Mouse (Mus musculus): ENCODE results near the gene Olfr1220. TPM values are rescaled to one million over a fixed set of nuclear protein-coding genes. Genes with fewer than 3 reads are reported as not detected.

The Olfr1220 gene
- not detected in 2 replicates for polyA plus RNA-seq (2014; fragmentation: Nextera tagmentation; extraction: Ambion mirVana)

- Histone ChIP-seq H3K9ac (ENCODE audit: low read length) (no peak within 1 kb of the TSS), H3K4me2 (ENCODE audit: low read depth, low read length, severe bottlenecking) (no peak within 1 kb of the TSS), H3K27me3 (ENCODE audit: control insufficient read depth, insufficient read depth, low read length) (no peaks in the 10 kb centered on the region), H3K36me3 (ENCODE audit: control insufficient read depth, insufficient read depth, low read length) (no peaks in the 10 kb centered on the region), H3K4me1 (replicated peaks; ENCODE audit: control insufficient read depth, insufficient read depth, low read length) (no peaks in the 10 kb centered on the region), H3K9me3 (ENCODE audit: control insufficient read depth, low read length) (no peaks in the 10 kb centered on the region), H3K27ac (ENCODE audit: low read depth, low read length) (no peak within 1 kb of the TSS), H3K4me3 (ENCODE audit: low read depth, low read length) (no peak within 1 kb of the TSS)
- ATAC-seq (replicated peaks; ENCODE audit: low FRiP score), result no peak
- WGBS, result 86% methylated on average over 3 of the region's 3 CpGs
- DNase-seq (ENCODE audit: low spot score), result no peak
Measured at GRCm38 (mm10) chr2:89106735-89107134, at the start of gene Olfr1220. Olfr1220 (minus strand) TSS chr2:89106835.

- 68% methylated on average over 1 of the region's 1 CpGs for WGBS
- no peak within 1 kb of the TSS for H3K4me3 ChIP-seq (ENCODE audit: low read depth, low read length)
- no peak within 1 kb of the TSS for H3K4me2 ChIP-seq (ENCODE audit: low read depth, low read length, severe bottlenecking)
- H3K36me3 ChIP-seq (ENCODE audit: control insufficient read depth, insufficient read depth, low read length), result no peaks in the 10 kb centered on the region
- ATAC-seq (replicated peaks; ENCODE audit: low FRiP score), result no peak
- H3K27me3 ChIP-seq (ENCODE audit: control insufficient read depth, insufficient read depth, low read length), result no peaks in the 10 kb centered on the region
- no peak for DNase-seq (ENCODE audit: low spot score)
- H3K27ac ChIP-seq (ENCODE audit: low read depth, low read length), result no peak within 1 kb of the TSS
- H3K9ac ChIP-seq (ENCODE audit: low read length), result no peak within 1 kb of the TSS
- no peaks in the 10 kb centered on the region for H3K4me1 ChIP-seq (replicated peaks; ENCODE audit: control insufficient read depth, insufficient read depth, low read length)
- no peaks in the 10 kb centered on the region for H3K9me3 ChIP-seq (ENCODE audit: control insufficient read depth, low read length)
Measured at GRCm38 (mm10) chr2:89151460-89151859, 44.8 kb upstream of the Olfr1220 start, which contains the start of gene Olfr1223. Olfr1223 (minus strand) TSS chr2:89151560.

- Histone ChIP-seq H3K9me3 (ENCODE audit: control insufficient read depth, low read length) (no peaks in the 10 kb centered on the region), H3K36me3 (ENCODE audit: control insufficient read depth, insufficient read depth, low read length) (no peaks in the 10 kb centered on the region), H3K9ac (ENCODE audit: low read length) (no peak within 1 kb of the TSS), H3K4me2 (ENCODE audit: low read depth, low read length, severe bottlenecking) (no peak within 1 kb of the TSS), H3K27ac (ENCODE audit: low read depth, low read length) (no peak within 1 kb of the TSS), H3K4me1 (replicated peaks; ENCODE audit: control insufficient read depth, insufficient read depth, low read length) (no peaks in the 10 kb centered on the region), H3K4me3 (ENCODE audit: low read depth, low read length) (no peak within 1 kb of the TSS), H3K27me3 (ENCODE audit: control insufficient read depth, insufficient read depth, low read length) (no peaks in the 10 kb centered on the region)
- ATAC-seq (replicated peaks; ENCODE audit: low FRiP score) (no peak), DNase-seq (ENCODE audit: low spot score) (no peak)
- WGBS, result 83% methylated on average over 3 of the region's 3 CpGs
Measured at GRCm38 (mm10) chr2:89132954-89133353, 26.3 kb upstream of the Olfr1220 start, which contains the start of gene Olfr1222. Olfr1222 (minus strand) TSS chr2:89133054.

GRCm38 (mm10) chr2:89117183-89117582, 10.5 kb upstream of the Olfr1220 start, which contains the start of gene Olfr1221:
Olfr1221 (minus strand) TSS chr2:89117283.
- Histone ChIP-seq H3K27me3 (ENCODE audit: control insufficient read depth, insufficient read depth, low read length) (no peaks in the 10 kb centered on the region), H3K4me3 (ENCODE audit: low read depth, low read length) (no peak within 1 kb of the TSS), H3K36me3 (ENCODE audit: control insufficient read depth, insufficient read depth, low read length) (no peaks in the 10 kb centered on the region), H3K9ac (ENCODE audit: low read length) (no peak within 1 kb of the TSS), H3K4me2 (ENCODE audit: low read depth, low read length, severe bottlenecking) (no peak within 1 kb of the TSS), H3K4me1 (replicated peaks; ENCODE audit: control insufficient read depth, insufficient read depth, low read length) (no peaks in the 10 kb centered on the region), H3K27ac (ENCODE audit: low read depth, low read length) (no peak within 1 kb of the TSS), H3K9me3 (ENCODE audit: control insufficient read depth, low read length) (no peaks in the 10 kb centered on the region)
- 89% methylated on average over 2 of the region's 2 CpGs for WGBS
- no peak for DNase-seq (ENCODE audit: low spot score)
- ATAC-seq (replicated peaks; ENCODE audit: low FRiP score), result no peak

- ATAC-seq (replicated peaks; ENCODE audit: low FRiP score) (no peak), DNase-seq (ENCODE audit: low spot score) (no peak)
- H3K9ac ChIP-seq (ENCODE audit: low read length), result no peak overlapping the region
- H3K4me2 ChIP-seq (ENCODE audit: low read depth, low read length, severe bottlenecking), result no peak overlapping the region
- H3K4me3 ChIP-seq (ENCODE audit: low read depth, low read length), result no peak overlapping the region
- no peaks in the 10 kb centered on the region for H3K27me3 ChIP-seq (ENCODE audit: control insufficient read depth, insufficient read depth, low read length)
- H3K4me1 ChIP-seq (replicated peaks; ENCODE audit: control insufficient read depth, insufficient read depth, low read length), result no peaks in the 10 kb centered on the region
- H3K36me3 ChIP-seq (ENCODE audit: control insufficient read depth, insufficient read depth, low read length), result no peaks in the 10 kb centered on the region
- H3K9me3 ChIP-seq (ENCODE audit: control insufficient read depth, low read length), result no peaks in the 10 kb centered on the region
- H3K27ac ChIP-seq (ENCODE audit: low read depth, low read length), result no peak overlapping the region
Measured at GRCm38 (mm10) chr2:89105651-89106050, 984 bp downstream of the Olfr1220 start.

- Histone ChIP-seq H3K9ac (ENCODE audit: low read length) (no peak overlapping the region), H3K4me3 (ENCODE audit: low read depth, low read length) (no peak overlapping the region), H3K4me2 (ENCODE audit: low read depth, low read length, severe bottlenecking) (no peak overlapping the region), H3K9me3 (ENCODE audit: control insufficient read depth, low read length) (no peaks in the 10 kb centered on the region), H3K4me1 (replicated peaks; ENCODE audit: control insufficient read depth, insufficient read depth, low read length) (no peaks in the 10 kb centered on the region), H3K27me3 (ENCODE audit: control insufficient read depth, insufficient read depth, low read length) (no peaks in the 10 kb centered on the region), H3K36me3 (ENCODE audit: control insufficient read depth, insufficient read depth, low read length) (no peaks in the 10 kb centered on the region), H3K27ac (ENCODE audit: low read depth, low read length) (no peak overlapping the region)
- 100% methylated on average over 1 of the region's 1 CpGs for WGBS
- ATAC-seq (replicated peaks; ENCODE audit: low FRiP score) (no peak), DNase-seq (ENCODE audit: low spot score) (no peak)
Measured at GRCm38 (mm10) chr2:89093848-89094247, 12.8 kb downstream of the Olfr1220 start.

- H3K36me3 ChIP-seq (ENCODE audit: control insufficient read depth, insufficient read depth, low read length), result no peaks in the 10 kb centered on the region
- no peak within 1 kb of the TSS for H3K27ac ChIP-seq (ENCODE audit: low read depth, low read length)
- H3K4me1 ChIP-seq (replicated peaks; ENCODE audit: control insufficient read depth, insufficient read depth, low read length), result no peaks in the 10 kb centered on the region
- WGBS, result 66% methylated on average over 1 of the region's 1 CpGs
- ATAC-seq (replicated peaks; ENCODE audit: low FRiP score) (no peak), DNase-seq (ENCODE audit: low spot score) (no peak)
- H3K27me3 ChIP-seq (ENCODE audit: control insufficient read depth, insufficient read depth, low read length), result no peaks in the 10 kb centered on the region
- H3K4me2 ChIP-seq (ENCODE audit: low read depth, low read length, severe bottlenecking), result no peak within 1 kb of the TSS
- no peaks in the 10 kb centered on the region for H3K9me3 ChIP-seq (ENCODE audit: control insufficient read depth, low read length)
- no peak within 1 kb of the TSS for H3K9ac ChIP-seq (ENCODE audit: low read length)
- H3K4me3 ChIP-seq (ENCODE audit: low read depth, low read length), result no peak within 1 kb of the TSS
Measured at GRCm38 (mm10) chr2:89083413-89083812, 23.2 kb downstream of the Olfr1220 start, which contains the start of gene Olfr1219. Olfr1219 (minus strand) TSS chr2:89083513.

GRCm38 (mm10) chr2:89081487-89081886, 25.1 kb downstream of the Olfr1220 start:
- Histone ChIP-seq H3K4me2 (ENCODE audit: low read depth, low read length, severe bottlenecking) (no peak overlapping the region), H3K9me3 (ENCODE audit: control insufficient read depth, low read length) (no peaks in the 10 kb centered on the region), H3K4me1 (replicated peaks; ENCODE audit: control insufficient read depth, insufficient read depth, low read length) (no peaks in the 10 kb centered on the region), H3K4me3 (ENCODE audit: low read depth, low read length) (no peak overlapping the region), H3K27ac (ENCODE audit: low read depth, low read length) (no peak overlapping the region), H3K36me3 (ENCODE audit: control insufficient read depth, insufficient read depth, low read length) (no peaks in the 10 kb centered on the region), H3K27me3 (ENCODE audit: control insufficient read depth, insufficient read depth, low read length) (no peaks in the 10 kb centered on the region), H3K9ac (ENCODE audit: low read length) (no peak overlapping the region)
- DNase-seq (ENCODE audit: low spot score) (no peak), ATAC-seq (replicated peaks; ENCODE audit: low FRiP score) (no peak)

GRCm38 (mm10) chr2:89061087-89061486, 45.5 kb downstream of the Olfr1220 start, which contains the start of gene Olfr1218:
Olfr1218 (minus strand) TSS chr2:89061187.
- H3K4me3 ChIP-seq (ENCODE audit: low read depth, low read length), result no peak within 1 kb of the TSS
- no peak within 1 kb of the TSS for H3K27ac ChIP-seq (ENCODE audit: low read depth, low read length)
- DNase-seq (ENCODE audit: low spot score) (no peak), ATAC-seq (replicated peaks; ENCODE audit: low FRiP score) (no peak)
- no peaks in the 10 kb centered on the region for H3K4me1 ChIP-seq (replicated peaks; ENCODE audit: control insufficient read depth, insufficient read depth, low read length)
- H3K4me2 ChIP-seq (ENCODE audit: low read depth, low read length, severe bottlenecking), result no peak within 1 kb of the TSS
- H3K9ac ChIP-seq (ENCODE audit: low read length), result no peak within 1 kb of the TSS
- H3K27me3 ChIP-seq (ENCODE audit: control insufficient read depth, insufficient read depth, low read length), result no peaks in the 10 kb centered on the region
- H3K36me3 ChIP-seq (ENCODE audit: control insufficient read depth, insufficient read depth, low read length), result no peaks in the 10 kb centered on the region
- H3K9me3 ChIP-seq (ENCODE audit: control insufficient read depth, low read length), result no peaks in the 10 kb centered on the region
